Mouse (Mus musculus) small intestine, adult 2 months (tissue): ENCODE data around the gene Ilkap.

Experiments
- CTCF ChIP-seq: fragments of 200-500 bp; IDR thresholded peaks from 2 replicates; pipeline ENCODE4 v1.5.1; 2012; ENCODE audit warnings: low read depth, mild to moderate bottlenecking, control low read depth, inconsistent platforms, low read length, moderate library complexity, mixed read lengths; ENCODE audit not compliant: insufficient replicate concordance, insufficient read length; ENCODE audit errors: extremely low read depth
- POLR2A ChIP-seq: fragments of 200-500 bp; IDR thresholded peaks from 2 replicates; pipeline ENCODE4 v1.6.1; 2012; ENCODE audit warnings: low read depth, mild to moderate bottlenecking, control low read depth, inconsistent platforms, low read length, moderate library complexity

- no peak for TF ChIP-seq CTCF
- no peak for TF ChIP-seq POLR2A
Measured at GRCm38 (mm10) chr1:91369408-91369807, 29.2 kb downstream of the Ilkap start.
